Mouse (Mus musculus) forebrain, embryonic 13.5 days (tissue): ENCODE measurements around the gene Plscr3. TPM values are rescaled to one million over a fixed set of nuclear protein-coding genes. Genes with fewer than 3 reads are reported as not detected.

ENCODE experiments used
- ATAC-seq: fragments of 200-750 bp; cut with Nextera tagmentation; 2 replicates; pipeline ENCODE4 v1.8.0; 2017
- H3K27ac ChIP-seq: fragments of 300-500 bp; sonication (generic); 2 replicates; pipeline ENCODE4 v1.5.1; 2015; ENCODE audit warnings: inconsistent platforms, mild to moderate bottlenecking, moderate library complexity
- H3K27me3 ChIP-seq: fragments of 300-500 bp; sonication (generic); 2 replicates; pipeline ENCODE4 v1.6.1; 2015; ENCODE audit warnings: mild to moderate bottlenecking, inconsistent platforms
- H3K36me3 ChIP-seq: fragments of 300-500 bp; sonication (generic); 2 replicates; pipeline ENCODE4 v1.6.1; 2015; ENCODE audit warnings: mild to moderate bottlenecking, inconsistent platforms; ENCODE audit not compliant: poor library complexity, severe bottlenecking
- H3K4me1 ChIP-seq: fragments of 300-500 bp; sonication (generic); 2 replicates; pipeline ENCODE4 v1.6.1; 2015; ENCODE audit warnings: inconsistent platforms
- H3K4me2 ChIP-seq: fragments of 300-500 bp; sonication (generic); 2 replicates; pipeline ENCODE4 v1.6.1; 2015; ENCODE audit warnings: inconsistent platforms, mild to moderate bottlenecking, moderate library complexity
- H3K4me3 ChIP-seq: fragments of 300-500 bp; sonication (generic); 2 replicates; pipeline ENCODE4 v1.5.1; 2015; ENCODE audit warnings: mild to moderate bottlenecking, inconsistent platforms
- H3K9ac ChIP-seq: fragments of 300-500 bp; sonication (generic); 2 replicates; pipeline ENCODE4 v1.6.1; 2015; ENCODE audit warnings: mild to moderate bottlenecking, inconsistent platforms
- H3K9me3 ChIP-seq: fragments of 300-500 bp; sonication (generic); replicated peaks from 2 replicates; pipeline ENCODE4 v1.6.1; 2016; ENCODE audit warnings: inconsistent platforms
- WGBS: fragments of 180-500 bp; shearing (Covaris S2); methylation state at CpG from one replicate; pipeline ENCODE4 v1.1.7; 2015; 5-methylcytosine and 5-hydroxymethylcytosine counted together
- polyA plus RNA-seq: library from polyadenylated mRNA; unstranded; fragments of >200 nt; fragmentation: Nextera tagmentation; extraction: Ambion mirVana; gene quantifications from 2 replicates; pipeline ENCODE4 v1.2.1, GENCODE M21; 2015

Gene Plscr3
- polyA plus RNA-seq, 1 experiment from 2014 or later: 44.1 TPM

GRCm38 (mm10) chr11:69871822-69872221 lies 25.6 kb downstream of the Plscr3 start:
- H3K9me3 ChIP-seq: no peaks in the 10 kb centered on the region
- H3K4me3 ChIP-seq: no peak overlapping the region; the same call in 1 of the 2 replicates
- H3K4me1 ChIP-seq: no peaks in the 10 kb centered on the region
- H3K4me2 ChIP-seq: no peak overlapping the region
- 92% methylated on average over 7 of the region's 7 CpGs for WGBS
- H3K27me3 ChIP-seq: no peaks in the 10 kb centered on the region
- ATAC-seq: no peak
- H3K36me3 ChIP-seq: no peaks in the 10 kb centered on the region
- no peak overlapping the region for H3K27ac ChIP-seq
- no peak overlapping the region for H3K9ac ChIP-seq

GRCm38 (mm10) chr11:69872451-69872850 lies 26.3 kb downstream of the Plscr3 start:
- 80% methylated on average over 4 of the region's 4 CpGs for WGBS
- no peak overlapping the region for H3K9ac ChIP-seq
- no peak for ATAC-seq
- no peaks in the 10 kb centered on the region for H3K9me3 ChIP-seq
- H3K4me3 ChIP-seq: no peak overlapping the region
- H3K27me3 ChIP-seq: no peaks in the 10 kb centered on the region
- no peak overlapping the region for H3K27ac ChIP-seq
- peaks cover 6% of the 10 kb centered on the region; the same call in 1 of the 2 replicates for H3K4me1 ChIP-seq
- H3K36me3 ChIP-seq: no peaks in the 10 kb centered on the region
- no peak overlapping the region for H3K4me2 ChIP-seq

GRCm38 (mm10) chr11:69876186-69876585 lies 30.0 kb downstream of the Plscr3 start:
- Histone ChIP-seq H3K36me3 (no peaks in the 10 kb centered on the region), H3K4me1 (peaks cover 19% of the 10 kb centered on the region), H3K27ac (no peak overlapping the region), H3K9ac (no peak overlapping the region), H3K27me3 (peaks cover 22% of the 10 kb centered on the region), H3K4me2 (no peak overlapping the region), H3K4me3 (no peak overlapping the region), H3K9me3 (no peaks in the 10 kb centered on the region)
- WGBS: 74% methylated on average over 7 of the region's 7 CpGs
- ATAC-seq: no peak

- 2% methylated on average over 12 of the region's 12 CpGs for WGBS
- H3K27me3 ChIP-seq: peaks cover 29% of the 10 kb centered on the region
- H3K9me3 ChIP-seq: no peaks in the 10 kb centered on the region
- peaks cover 26% of the 10 kb centered on the region for H3K4me1 ChIP-seq
- ATAC-seq: peak; percentile 52; the same call in 1 of the 2 replicates
- peak overlapping the region; percentile 17 for H3K4me3 ChIP-seq
- H3K4me2 ChIP-seq: peak overlapping the region; percentile 48
- no peaks in the 10 kb centered on the region for H3K36me3 ChIP-seq
- no peak overlapping the region; the same call in 1 of the 2 replicates for H3K27ac ChIP-seq
- 0 out of 2 replicates have a peak overlapping the region, but pooled peaks have one; percentile 37 for H3K9ac ChIP-seq
Observed at GRCm38 (mm10) chr11:69876867-69877266, 30.7 kb downstream of the Plscr3 start.

GRCm38 (mm10) chr11:69877878-69878277 lies 31.7 kb downstream of the Plscr3 start, which contains the start of gene Tmem95:
TSS of gene Tmem95 (minus strand) at chr11:69878018.
- H3K27ac ChIP-seq: no peak within 1 kb of the TSS; the same call in 1 of the 2 replicates
- WGBS: 87% methylated on average over 11 of the region's 11 CpGs
- H3K9ac ChIP-seq: 0 out of 2 replicates have a peak within 1 kb of the TSS, but pooled peaks have one; percentile 37
- H3K4me1 ChIP-seq: peaks cover 26% of the 10 kb centered on the region
- H3K9me3 ChIP-seq: no peaks in the 10 kb centered on the region
- ATAC-seq: no peak
- no peaks in the 10 kb centered on the region for H3K36me3 ChIP-seq
- H3K4me3 ChIP-seq: peak within 1 kb of the TSS; percentile 17
- H3K27me3 ChIP-seq: peaks cover 39% of the 10 kb centered on the region
- peak within 1 kb of the TSS; percentile 48 for H3K4me2 ChIP-seq

- no peaks in the 10 kb centered on the region for H3K9me3 ChIP-seq
- H3K4me2 ChIP-seq: no peak overlapping the region
- ATAC-seq: no peak
- no peak overlapping the region for H3K9ac ChIP-seq
- 88% methylated on average over 3 of the region's 3 CpGs for WGBS
- H3K27me3 ChIP-seq: peaks cover 39% of the 10 kb centered on the region
- no peaks in the 10 kb centered on the region for H3K36me3 ChIP-seq
- H3K4me1 ChIP-seq: peaks cover 26% of the 10 kb centered on the region
- no peak overlapping the region for H3K4me3 ChIP-seq
- H3K27ac ChIP-seq: no peak overlapping the region
Observed at GRCm38 (mm10) chr11:69878399-69878798, 32.2 kb downstream of the Plscr3 start.

GRCm38 (mm10) chr11:69878952-69879351 lies 32.8 kb downstream of the Plscr3 start:
- Histone ChIP-seq H3K36me3 (no peaks in the 10 kb centered on the region), H3K4me1 (peaks cover 26% of the 10 kb centered on the region), H3K4me3 (no peak overlapping the region), H3K27me3 (peaks cover 39% of the 10 kb centered on the region), H3K9me3 (no peaks in the 10 kb centered on the region), H3K9ac (no peak overlapping the region), H3K27ac (no peak overlapping the region), H3K4me2 (no peak overlapping the region)
- no peak for ATAC-seq
- 88% methylated on average over 6 of the region's 6 CpGs for WGBS

GRCm38 (mm10) chr11:69879711-69880110 lies 33.5 kb downstream of the Plscr3 start:
- WGBS: 62% methylated on average over 15 of the region's 15 CpGs
- ATAC-seq: no peak
- no peak overlapping the region for H3K4me3 ChIP-seq

GRCm38 (mm10) chr11:69880506-69880852 lies 34.3 kb downstream of the Plscr3 start:
- Histone ChIP-seq H3K9me3 (no peaks in the 10 kb centered on the region), H3K4me2 (peak overlapping the region; percentile 67), H3K27ac (no peak overlapping the region), H3K9ac (peak overlapping the region; percentile 58), H3K27me3 (peaks cover 39% of the 10 kb centered on the region), H3K4me3 (peak overlapping the region; percentile 43), H3K36me3 (no peaks in the 10 kb centered on the region), H3K4me1 (peaks cover 26% of the 10 kb centered on the region)
- peak; percentile 36 for ATAC-seq
- under 1% methylated on average over 18 of the region's 18 CpGs for WGBS

More at GRCm38 (mm10) chr11:69879711-69880110, 33.5 kb downstream of the Plscr3 start:
- H3K9me3 ChIP-seq: no peaks in the 10 kb centered on the region
- no peak overlapping the region for H3K27ac ChIP-seq
- H3K36me3 ChIP-seq: no peaks in the 10 kb centered on the region
- H3K4me1 ChIP-seq: peaks cover 26% of the 10 kb centered on the region
- peak overlapping the region; percentile 67 for H3K4me2 ChIP-seq
- peak overlapping the region; percentile 58; the same call in 1 of the 2 replicates for H3K9ac ChIP-seq
- peaks cover 39% of the 10 kb centered on the region for H3K27me3 ChIP-seq

- Histone ChIP-seq H3K36me3 (no peaks in the 10 kb centered on the region), H3K27ac (no peak within 1 kb of the TSS), H3K27me3 (peaks cover 39% of the 10 kb centered on the region), H3K4me3 (peak within 1 kb of the TSS; percentile 43), H3K4me2 (peak within 1 kb of the TSS; percentile 67), H3K9ac (peak within 1 kb of the TSS; percentile 58), H3K9me3 (no peaks in the 10 kb centered on the region), H3K4me1 (peaks cover 26% of the 10 kb centered on the region)
- WGBS: under 1% methylated on average over 38 of the region's 46 CpGs
- peak; percentile 77 for ATAC-seq
Observed at GRCm38 (mm10) chr11:69880853-69881603, 34.9 kb downstream of the Plscr3 start, which contains the start of gene Kctd11. TSS of gene Kctd11 (minus strand) at chr11:69881406.

- no peak for ATAC-seq
- Histone ChIP-seq H3K36me3 (no peaks in the 10 kb centered on the region), H3K4me2 (peak overlapping the region; percentile 67), H3K4me1 (peaks cover 25% of the 10 kb centered on the region), H3K4me3 (peak overlapping the region; percentile 43), H3K9ac (no peak overlapping the region), H3K27me3 (peaks cover 39% of the 10 kb centered on the region), H3K9me3 (no peaks in the 10 kb centered on the region), H3K27ac (no peak overlapping the region)
- 56% methylated on average over 21 of the region's 21 CpGs for WGBS
Observed at GRCm38 (mm10) chr11:69881787-69882670, 35.9 kb downstream of the Plscr3 start.

- H3K4me2 ChIP-seq: no peak overlapping the region
- no peak overlapping the region for H3K4me3 ChIP-seq
- H3K9ac ChIP-seq: no peak overlapping the region
- H3K27me3 ChIP-seq: peaks cover 39% of the 10 kb centered on the region
- no peaks in the 10 kb centered on the region for H3K36me3 ChIP-seq
- WGBS: 63% methylated on average over 4 of the region's 4 CpGs
- no peak overlapping the region for H3K27ac ChIP-seq
- H3K9me3 ChIP-seq: no peaks in the 10 kb centered on the region
- H3K4me1 ChIP-seq: peaks cover 18% of the 10 kb centered on the region
- no peak for ATAC-seq
Observed at GRCm38 (mm10) chr11:69883066-69883465, 36.9 kb downstream of the Plscr3 start.
